Mouse (Mus musculus) liver (tissue): ENCODE measurements around the gene Foxq1.

ENCODE experiments used
- DNase-seq: peaks from one replicate; pipeline ENCODE4 v3.0.0-alpha.2; 2020; ENCODE audit warnings: mixed read lengths

Gene Foxq1

DNA sequence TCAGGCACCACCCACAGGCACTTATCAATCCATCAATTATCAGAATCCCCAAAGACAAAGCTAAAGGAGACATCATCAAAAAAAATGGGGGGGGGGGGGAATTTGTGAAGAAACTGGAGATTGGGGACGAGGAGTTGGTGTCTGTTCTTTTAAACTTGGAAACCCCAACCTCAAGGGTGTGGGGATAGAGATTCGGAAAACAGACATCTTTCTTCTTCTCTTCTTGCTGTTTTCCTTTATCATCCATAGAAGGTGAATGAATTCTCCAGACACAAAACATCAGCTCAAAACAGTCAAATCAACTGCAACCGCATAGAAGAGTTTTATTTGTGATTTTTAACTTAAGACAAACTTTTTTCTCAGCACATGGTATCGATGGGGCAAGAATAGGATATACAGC lies at the start of gene Foxq1:
Gene Foxq1 (plus strand): TSS at position 301 of the 400 bp plus-strand sequence.
- no peak for DNase-seq

DNA sequence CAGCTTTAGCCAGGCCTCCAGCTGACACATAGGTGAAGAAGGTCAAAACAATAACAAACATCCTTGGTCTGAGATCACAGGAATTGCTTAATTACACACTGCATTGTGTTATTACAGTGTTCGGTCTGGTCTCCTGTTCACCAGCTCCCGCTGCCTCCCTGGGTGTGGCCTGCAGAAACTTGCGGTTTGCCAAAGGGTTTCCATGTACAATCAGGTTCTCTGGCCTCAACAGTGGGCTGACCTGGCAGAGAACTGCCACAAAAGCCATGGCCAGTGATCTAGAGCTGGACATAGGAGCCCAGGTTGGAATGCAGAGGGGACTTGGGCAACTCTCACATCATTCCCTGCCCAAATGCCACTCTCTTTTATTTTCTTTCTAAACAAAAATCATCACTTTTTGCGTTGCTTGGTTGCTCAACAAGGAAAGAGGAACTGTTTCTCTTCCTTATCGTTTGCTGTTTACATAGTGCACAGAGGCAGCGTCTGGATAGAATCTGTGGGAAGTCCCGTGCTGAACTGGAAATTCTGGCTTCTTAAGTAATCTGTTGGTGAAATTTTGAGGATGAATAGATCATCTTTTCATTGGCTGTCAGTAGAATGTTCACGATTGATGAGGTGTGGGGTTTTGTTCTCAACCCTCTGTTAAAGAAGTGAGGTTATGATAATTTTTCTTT lies 49.3 kb upstream of the Foxq1 start:
- DNase-seq, result no peak

DNA sequence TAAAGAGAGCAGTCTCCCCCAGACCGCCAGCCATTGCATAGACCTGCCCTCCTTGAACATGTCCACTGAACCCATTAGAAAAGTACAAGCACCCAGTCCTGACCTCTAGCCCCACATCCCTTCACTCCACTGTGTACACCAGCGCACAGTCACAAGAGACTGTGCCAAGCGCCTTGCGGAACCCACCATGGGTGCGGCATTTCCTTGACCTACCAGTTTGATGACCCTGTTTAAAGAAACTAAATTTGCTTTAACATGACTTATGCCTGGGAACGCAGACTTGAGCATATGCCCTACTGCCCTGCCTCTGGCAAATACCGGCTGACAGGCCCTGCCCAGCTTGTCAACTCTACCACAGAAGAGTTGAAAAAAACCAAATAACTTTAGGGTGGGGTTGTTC lies 40.7 kb upstream of the Foxq1 start:
- DNase-seq, result no peak

DNA sequence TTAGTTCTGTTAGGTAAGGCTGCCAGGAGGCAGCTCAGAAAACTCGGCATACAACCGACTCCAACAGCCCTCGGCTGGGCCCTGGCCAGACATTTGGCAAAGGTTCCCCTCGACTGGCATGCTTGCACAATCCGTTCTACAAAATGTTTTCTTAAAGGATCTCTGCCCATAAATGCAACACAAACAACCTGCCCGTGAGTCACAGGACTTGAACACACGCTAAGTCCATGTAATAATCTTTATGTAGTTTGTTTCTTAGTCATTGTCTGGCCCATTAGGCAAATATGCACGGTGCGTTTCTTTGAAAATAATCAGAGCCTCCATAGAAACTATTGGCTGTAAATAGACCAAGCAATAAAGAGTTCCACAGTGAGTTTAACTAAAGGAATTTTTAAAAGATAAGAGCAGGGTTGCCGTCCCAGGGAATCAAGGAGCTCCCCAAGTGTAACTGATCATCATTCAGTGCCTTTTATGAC lies 37.5 kb upstream of the Foxq1 start:
- DNase-seq, result peak; percentile 8

DNA sequence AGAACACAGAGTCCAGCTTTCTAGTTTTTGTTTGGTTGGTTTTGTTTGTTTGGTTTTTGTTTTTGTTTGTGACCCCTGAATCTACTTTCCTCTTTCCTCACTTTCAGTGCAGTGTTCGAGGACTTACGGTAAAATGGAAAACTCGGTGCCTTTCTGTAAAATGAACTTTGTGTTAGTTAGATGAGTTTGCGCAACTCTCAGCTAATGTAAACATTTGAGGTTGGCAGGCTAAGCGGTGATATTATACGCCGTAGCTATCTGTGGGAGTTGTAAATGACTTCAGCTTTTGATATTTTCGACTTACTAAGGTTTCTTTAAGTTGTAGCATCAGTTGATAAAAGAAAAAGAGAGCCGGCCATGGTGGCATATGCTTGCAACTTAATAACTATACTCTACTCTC lies 37.0 kb upstream of the Foxq1 start:
- DNase-seq, result no peak

DNA sequence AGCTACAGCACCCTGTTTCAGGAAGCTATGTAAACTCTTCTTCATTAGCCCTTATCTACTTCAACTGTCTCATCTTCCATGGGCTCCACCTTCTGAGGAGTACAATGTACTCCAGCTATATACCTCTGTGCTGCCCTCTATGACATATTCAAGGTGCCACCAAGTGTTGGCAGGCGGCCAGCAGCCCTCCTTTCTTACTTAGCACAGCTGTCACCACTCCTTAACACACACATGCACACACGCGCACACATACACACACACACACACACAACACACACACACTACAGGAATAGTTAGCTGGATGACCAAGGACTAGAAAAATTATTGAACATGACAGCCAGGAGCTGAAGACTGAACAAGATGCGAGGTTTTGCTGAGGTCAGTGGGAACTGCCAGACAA lies 31.0 kb upstream of the Foxq1 start:
- no peak for DNase-seq

DNA sequence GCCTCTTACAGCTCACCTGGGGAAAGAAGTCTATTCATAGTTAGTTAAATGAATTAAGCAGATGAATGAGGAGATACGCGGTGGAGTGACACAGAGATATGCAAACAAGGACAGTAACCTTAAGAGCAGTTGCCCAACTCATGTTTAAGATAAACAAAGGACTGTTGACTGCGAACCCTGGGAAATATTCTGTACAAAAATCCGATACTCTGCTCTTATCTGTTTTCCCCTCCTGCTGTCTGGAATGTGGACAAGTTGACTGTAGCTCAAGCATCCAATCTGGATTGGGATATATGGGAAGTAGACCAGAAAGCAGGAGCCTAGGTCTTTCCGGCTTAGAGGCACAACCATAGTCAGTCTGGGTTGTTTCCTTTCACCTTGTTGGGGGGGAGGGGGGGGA lies 24.7 kb upstream of the Foxq1 start:
- no peak for DNase-seq

DNA sequence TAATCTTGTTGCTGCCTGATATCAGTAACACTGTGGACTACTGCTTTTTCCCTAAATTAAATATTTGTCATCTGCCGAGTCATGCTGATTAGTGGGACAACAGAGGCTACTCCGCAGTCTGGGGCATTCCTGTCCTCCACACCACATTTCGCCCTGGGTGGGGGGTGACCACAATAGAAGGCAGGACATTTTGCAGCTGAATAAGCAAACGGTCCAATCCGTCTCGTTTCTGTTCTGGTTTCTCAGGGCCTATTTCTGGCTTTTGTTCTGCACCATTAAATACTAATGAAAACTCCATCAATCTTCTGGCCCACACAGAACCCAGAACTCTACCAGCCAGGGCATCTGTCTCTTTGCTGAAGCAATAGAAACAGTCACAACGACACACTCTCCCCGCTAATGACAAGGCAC lies 24.3 kb upstream of the Foxq1 start:
- no peak for DNase-seq

DNA sequence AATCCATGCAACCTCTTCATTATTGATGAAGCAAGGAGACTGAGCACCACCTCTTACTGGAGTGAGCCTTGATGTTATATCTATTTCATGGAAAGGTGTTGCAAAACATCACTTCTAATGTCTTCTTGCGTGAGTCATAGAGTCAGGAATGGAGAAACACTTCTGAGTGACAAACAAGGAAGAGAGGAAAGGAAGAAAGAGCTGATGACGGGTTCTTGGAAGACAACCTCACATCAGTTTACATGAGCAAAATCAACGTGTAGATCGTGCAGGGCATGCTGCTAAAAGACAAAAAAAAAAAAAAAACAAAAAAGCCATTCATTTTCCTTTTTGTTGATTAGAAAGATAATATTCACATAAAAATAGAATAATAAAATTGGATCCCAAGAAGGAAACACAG lies 21.2 kb upstream of the Foxq1 start:
- no peak for DNase-seq

DNA sequence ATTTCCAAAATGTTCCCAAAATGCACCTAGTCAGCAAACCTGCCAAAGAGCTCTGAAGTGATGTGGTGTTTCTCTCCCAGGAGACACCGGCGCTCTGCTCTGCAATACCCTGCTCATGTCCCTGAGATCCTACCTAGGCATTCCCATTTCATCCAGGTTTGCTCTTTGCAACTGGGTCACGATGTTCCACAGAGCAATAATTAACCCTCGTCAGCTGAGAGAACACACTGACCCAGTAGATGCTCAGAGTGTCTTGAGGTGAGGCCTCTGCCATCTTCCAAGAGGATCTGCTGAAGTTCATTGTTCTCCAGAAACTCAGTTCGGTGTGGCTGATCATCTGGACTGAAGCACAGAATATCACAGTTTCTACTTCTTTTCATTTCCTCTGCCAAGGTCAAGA lies 12.9 kb upstream of the Foxq1 start:
- no peak for DNase-seq

DNA sequence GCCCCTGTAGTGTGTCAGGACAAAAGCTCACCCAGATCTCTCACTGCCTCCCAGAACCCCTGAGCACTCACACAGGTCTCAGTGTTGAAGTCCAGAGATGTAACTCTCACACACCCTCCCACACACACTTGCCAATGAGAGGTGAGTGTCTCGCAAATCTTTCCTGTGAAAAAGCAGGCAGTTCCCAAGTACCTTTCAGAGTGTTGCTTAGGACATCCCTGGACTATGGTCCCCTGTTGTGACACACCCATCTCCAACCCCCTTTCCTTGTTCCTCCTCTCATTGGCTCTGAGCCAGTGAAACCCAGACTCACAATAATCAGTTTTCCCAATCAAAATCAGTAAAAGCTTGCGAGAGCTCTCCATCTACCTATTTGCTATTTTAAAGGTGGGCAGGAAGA lies 9.2 kb upstream of the Foxq1 start:
- no peak for DNase-seq

DNA sequence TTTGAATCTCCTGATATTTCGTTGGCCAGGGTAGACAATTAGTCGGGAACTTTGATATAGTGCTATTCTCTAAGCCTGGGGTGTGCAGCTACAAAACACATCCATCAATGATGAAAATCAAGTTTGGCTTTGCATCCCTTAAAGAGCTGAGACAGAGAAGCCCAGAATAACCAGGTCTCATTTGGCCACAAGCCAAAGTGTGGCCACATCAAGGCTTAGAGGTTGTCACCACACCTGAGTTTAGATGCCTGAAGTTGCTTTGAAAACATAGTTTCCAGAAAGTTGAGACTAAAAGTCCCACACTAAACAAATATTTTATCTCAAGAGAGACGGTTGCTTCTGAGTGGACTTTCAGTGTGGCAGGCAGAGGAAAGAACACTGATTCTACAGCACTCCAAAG lies 8.7 kb upstream of the Foxq1 start:
- DNase-seq, result no peak

DNA sequence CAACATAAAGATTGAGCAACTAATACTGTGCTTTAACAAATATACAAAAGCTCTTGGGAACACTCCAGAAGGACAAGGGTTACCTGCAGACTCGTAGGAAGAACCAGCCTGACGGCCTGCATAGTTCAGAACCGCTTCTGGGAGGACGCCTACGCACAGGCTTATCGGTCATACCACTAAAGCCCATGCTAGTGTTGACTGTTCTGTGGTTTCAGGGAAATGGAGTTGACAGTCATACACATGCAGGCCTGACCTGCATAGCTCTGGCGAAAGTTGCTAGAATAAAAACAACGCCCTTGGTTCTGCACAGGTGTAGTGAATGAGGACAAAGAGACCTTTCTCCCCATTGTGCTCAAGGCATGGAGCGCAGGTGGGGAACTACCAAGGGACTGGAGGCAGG lies 8.3 kb upstream of the Foxq1 start:
- DNase-seq, result no peak

DNA sequence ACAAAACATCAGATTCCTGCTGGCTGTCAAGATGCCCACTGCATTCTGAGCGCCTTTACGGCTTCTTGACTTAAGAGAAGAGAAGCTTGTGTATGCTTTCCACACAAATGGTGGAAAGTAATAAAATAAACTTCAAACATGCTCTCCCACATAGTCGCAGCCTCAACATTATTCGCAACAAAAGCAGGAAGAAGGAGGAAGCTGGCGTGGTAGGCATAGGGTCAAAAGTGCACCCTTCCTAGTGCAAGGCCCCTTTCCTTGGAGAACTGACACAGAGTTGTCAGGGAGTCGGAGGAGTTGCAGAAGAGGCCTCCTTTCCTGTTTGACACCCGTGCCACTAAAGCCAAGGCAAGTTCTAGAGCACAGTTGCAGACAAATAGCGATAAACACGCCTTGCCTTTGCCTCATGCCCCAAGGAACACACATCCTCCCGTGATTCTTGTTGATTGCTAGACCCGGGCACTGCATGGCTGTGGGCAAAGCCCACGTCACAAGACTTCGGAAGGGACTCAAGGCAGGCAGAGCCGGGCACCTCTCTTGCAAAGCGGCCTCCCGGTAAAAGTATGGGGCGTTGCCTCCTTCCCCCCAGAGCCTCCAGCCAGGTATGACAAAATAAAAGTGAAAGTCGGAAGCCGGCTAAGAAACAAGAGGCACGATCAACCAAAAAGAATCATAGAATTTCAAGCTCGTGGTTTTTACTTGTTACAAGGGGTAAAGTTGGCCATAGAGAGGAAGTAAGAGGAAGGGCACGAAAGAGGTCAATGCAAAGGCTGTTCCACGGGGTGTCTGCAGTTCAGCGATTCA lies 1.2 kb downstream of the Foxq1 start:
- no peak for DNase-seq

DNA sequence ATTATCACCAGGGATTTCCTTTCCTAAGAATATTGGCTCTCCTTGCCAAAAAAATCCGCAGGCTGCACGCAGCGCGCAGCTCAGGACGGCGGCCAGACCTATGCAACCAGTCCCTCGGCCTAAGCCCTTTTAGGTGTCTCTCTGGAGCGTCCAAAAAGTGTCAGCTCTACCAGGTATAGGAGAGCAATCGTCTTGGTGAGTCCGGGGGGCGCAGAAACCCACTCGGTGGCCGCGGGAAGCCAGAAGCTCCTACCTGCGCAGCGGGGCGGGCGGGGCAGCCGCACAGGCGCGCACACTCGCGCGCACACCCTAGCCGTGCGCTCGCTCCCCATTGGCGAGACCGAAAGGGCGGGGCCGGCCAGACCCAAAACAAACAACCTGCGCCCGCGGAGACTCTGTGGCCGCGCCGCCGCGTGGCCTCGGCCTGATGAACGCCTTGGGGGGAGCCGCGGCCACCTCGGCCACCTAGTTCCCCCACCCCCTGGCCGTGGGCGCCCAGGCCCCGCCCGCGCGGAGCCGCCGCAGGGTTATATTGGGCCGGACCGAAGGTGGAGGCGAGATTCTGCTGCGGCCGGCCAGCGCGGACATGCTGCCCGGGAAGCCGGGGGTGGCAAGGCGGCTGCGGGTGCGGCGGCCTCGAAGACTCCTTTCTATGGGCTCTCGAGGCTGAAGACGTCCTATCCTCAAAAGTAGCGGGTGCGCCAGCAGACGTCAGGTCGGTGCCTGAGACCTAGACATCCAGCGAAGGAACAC lies 2.0 kb downstream of the Foxq1 start:
- DNase-seq, result peak; percentile 53

DNA sequence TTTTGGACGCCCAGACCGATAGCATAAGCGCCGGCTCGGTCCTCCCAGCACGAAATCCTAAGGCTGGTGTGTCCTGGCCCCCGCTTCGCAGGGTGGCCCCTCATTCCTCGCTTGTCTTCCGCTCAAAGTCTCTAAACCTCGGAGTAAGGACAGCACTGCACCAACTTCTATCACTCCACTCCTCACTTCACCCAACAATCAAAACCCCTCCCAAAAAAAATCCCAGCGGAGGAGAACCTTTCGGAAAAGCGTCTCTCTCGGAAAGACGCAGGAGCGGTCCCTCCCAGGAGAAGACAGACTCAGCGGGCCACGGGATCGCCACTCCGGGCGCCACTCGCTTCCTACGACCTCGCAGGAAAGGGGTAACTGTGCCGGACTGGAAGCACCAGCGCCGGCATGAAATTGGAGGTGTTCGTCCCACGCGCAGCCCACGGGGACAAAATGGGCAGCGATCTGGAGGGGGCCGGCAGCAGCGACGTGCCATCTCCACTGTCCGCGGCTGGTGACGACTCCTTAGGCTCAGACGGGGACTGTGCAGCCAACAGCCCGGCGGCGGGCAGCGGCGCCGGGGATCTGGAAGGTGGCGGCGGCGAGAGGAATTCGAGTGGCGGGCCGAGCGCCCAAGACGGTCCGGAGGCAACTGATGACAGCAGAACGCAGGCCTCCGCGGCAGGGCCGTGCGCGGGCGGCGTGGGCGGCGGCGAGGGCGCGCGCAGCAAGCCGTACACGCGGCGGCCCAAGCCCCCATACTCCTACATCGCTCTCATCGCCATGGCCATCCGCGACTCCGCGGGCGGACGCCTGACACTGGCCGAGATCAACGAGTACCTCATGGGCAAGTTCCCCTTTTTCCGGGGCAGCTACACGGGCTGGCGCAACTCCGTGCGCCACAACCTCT lies 2.8 kb downstream of the Foxq1 start, which contains the start of gene A530084C06Rik:
Gene A530084C06Rik (minus strand): TSS at position 813 of the 898 bp plus-strand sequence.
- DNase-seq, result peak; percentile 22

DNA sequence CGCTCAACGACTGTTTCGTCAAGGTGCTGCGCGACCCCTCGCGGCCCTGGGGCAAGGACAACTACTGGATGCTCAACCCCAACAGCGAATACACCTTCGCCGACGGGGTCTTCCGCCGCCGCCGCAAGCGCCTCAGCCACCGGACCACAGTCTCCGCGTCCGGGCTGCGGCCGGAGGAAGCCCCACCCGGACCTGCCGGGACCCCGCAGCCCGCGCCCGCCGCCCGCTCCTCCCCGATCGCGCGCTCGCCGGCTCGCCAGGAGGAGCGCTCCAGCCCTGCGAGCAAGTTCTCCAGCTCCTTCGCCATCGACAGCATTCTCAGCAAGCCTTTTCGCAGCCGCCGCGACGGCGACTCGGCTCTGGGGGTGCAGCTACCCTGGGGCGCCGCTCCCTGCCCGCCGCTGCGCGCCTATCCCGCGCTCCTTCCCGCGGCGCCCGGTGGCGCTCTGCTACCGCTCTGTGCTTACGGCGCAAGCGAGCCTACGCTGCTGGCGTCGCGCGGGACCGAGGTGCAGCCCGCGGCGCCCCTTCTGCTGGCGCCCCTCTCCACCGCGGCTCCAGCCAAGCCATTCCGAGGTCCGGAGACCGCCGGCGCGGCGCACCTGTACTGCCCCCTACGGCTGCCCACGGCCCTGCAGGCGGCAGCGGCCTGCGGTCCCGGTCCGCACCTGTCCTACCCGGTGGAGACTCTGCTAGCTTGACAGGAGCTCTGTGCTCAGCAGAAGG lies 3.6 kb downstream of the Foxq1 start:
- peak; percentile 51 for DNase-seq

DNA sequence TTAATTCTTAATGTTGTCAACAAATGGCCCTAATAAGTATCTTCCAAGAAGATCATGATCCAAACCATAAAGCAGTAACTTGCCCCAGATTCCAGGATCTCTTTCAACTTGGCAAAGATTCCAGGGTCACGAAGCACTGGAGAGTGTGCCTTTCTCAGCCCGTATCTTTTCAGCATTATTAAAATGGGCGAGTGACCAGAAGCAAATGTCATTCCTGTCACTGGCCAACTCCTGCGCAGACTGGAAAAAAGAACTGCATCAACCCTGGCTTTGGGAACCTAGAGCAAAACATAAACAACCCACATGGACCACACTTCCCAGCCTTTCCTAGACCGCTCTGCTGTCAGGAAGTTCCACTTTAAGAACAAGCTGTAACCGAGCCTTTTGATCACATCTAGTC lies 8.5 kb downstream of the Foxq1 start:
- no peak for DNase-seq

DNA sequence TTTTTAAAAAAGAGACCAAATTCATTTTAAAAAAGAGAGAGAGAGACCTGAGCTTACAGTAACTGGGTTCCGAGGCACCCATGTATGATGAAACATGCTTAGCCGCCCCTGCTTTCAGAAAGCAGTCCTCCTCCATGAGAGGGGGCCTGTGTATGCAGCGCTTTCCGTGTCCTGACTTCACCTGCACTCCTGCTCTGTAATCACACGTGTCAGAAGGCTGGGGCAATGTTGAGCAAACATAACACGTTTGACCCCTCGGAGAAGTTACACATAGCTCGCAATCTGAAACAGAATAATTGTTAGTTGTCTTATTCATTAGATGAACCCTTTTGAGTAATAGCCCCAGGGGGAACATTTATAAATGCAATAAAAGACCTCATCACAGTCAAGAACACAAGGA lies 11.2 kb downstream of the Foxq1 start:
- DNase-seq, result no peak

DNA sequence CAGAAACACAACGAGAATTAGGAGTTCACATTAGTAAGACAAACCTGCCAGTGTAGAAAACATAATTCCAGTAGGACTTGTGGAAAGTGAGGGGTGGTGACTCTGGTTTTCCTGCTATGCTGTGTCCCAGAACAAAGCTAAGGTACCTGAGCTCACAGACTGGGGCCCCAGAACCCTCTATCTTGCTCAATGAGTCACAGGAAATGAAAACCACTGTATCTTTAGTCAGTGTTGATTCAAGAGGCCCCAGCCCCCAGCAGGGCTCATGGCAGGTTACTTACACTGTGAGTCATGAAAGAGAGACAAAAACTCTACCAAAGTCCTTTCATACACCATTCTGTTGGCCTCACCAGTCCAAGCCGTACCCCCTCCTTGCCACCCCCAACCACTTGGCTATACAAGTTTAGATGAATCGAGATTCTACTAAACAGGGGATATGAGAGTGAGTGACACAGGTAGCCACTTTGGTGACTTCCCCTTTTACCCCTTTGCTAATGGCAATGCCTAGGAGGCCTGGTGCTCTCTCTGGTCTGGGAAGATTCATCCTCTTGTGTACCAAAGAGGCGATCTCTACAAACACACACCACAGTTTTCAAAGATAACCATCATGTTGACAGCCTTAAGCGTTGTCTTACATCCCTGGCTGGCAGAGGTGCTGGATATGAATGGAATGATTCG lies 11.8 kb downstream of the Foxq1 start:
- DNase-seq, result no peak

DNA sequence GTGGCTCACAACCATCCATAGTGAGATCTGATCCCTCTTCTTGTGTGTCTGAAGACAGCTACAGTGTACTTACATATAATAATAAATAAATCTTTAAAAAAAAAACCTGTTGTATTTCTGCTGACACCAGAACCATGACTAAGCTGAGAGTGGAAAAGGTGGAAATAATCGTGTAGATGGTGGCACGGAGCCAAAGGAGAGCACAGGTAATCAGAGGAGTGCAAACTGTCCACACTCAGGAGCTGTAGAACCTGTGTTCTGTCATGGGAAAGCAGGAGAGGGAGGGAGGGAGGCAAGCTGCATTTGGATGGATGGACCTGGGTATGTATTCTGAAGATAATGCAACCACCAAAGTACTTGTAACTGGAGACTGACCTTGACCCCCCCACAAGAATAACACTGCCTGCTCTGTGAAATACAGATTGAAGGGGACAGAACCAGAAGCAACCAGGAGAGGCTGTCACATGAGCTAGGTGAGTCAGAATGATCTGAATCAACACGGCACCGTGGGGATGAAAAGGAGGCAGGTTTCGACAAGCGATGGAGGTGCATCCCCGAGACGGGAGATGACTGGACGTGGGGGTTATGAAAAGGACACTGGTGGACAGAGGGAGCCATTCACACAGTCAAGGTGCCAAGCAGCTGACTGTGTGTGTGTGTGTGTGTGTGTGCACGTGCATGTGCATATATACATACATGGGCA lies 17.0 kb downstream of the Foxq1 start:
- DNase-seq, result no peak
